Mouse (Mus musculus): ENCODE results near the gene Hoxa10.

Gene Hoxa10

GRCm38 (mm10) chr6:52240389-52241000 lies at the start of gene Hoxa10:
Hoxa10 (minus strand) TSS chr6:52240854.
- DNase-seq (ENCODE audit: low read depth) = peak; percentile 89

GRCm38 (mm10) chr6:52290186-52290585 lies 49.5 kb upstream of the Hoxa10 start:
- no peak for DNase-seq (ENCODE audit: low read depth)

GRCm38 (mm10) chr6:52283896-52284295 lies 43.2 kb upstream of the Hoxa10 start:
- DNase-seq (ENCODE audit: low read depth) = no peak

- DNase-seq (ENCODE audit: low read depth) = no peak
Measured at GRCm38 (mm10) chr6:52281084-52281483, 40.4 kb upstream of the Hoxa10 start.

- no peak for DNase-seq (ENCODE audit: low read depth)
Measured at GRCm38 (mm10) chr6:52276920-52277319, 36.3 kb upstream of the Hoxa10 start.

- no peak for DNase-seq (ENCODE audit: low read depth)
Measured at GRCm38 (mm10) chr6:52276382-52276781, 35.7 kb upstream of the Hoxa10 start.

GRCm38 (mm10) chr6:52275563-52276280 lies 35.1 kb upstream of the Hoxa10 start:
- no peak for DNase-seq (ENCODE audit: low read depth)

- DNase-seq (ENCODE audit: low read depth) = no peak
Measured at GRCm38 (mm10) chr6:52274576-52274975, 33.9 kb upstream of the Hoxa10 start.

GRCm38 (mm10) chr6:52273656-52274280 lies 33.1 kb upstream of the Hoxa10 start:
- no peak for DNase-seq (ENCODE audit: low read depth)

- no peak for DNase-seq (ENCODE audit: low read depth)
Measured at GRCm38 (mm10) chr6:52272766-52273655, 32.4 kb upstream of the Hoxa10 start.

GRCm38 (mm10) chr6:52270494-52271480 lies 30.1 kb upstream of the Hoxa10 start:
- DNase-seq (ENCODE audit: low read depth) = peak; percentile 62

GRCm38 (mm10) chr6:52268756-52269155 lies 28.1 kb upstream of the Hoxa10 start:
- no peak for DNase-seq (ENCODE audit: low read depth)

- no peak for DNase-seq (ENCODE audit: low read depth)
Measured at GRCm38 (mm10) chr6:52268341-52268740, 27.7 kb upstream of the Hoxa10 start.

- DNase-seq (ENCODE audit: low read depth) = no peak
Measured at GRCm38 (mm10) chr6:52267691-52268090, 27.0 kb upstream of the Hoxa10 start.

- DNase-seq (ENCODE audit: low read depth) = no peak
Measured at GRCm38 (mm10) chr6:52267221-52267620, 26.6 kb upstream of the Hoxa10 start.

GRCm38 (mm10) chr6:52266666-52266985 lies 26.0 kb upstream of the Hoxa10 start:
- DNase-seq (ENCODE audit: low read depth) = no peak

GRCm38 (mm10) chr6:52265913-52266665 lies 25.4 kb upstream of the Hoxa10 start:
- no peak for DNase-seq (ENCODE audit: low read depth)

- DNase-seq (ENCODE audit: low read depth) = no peak
Measured at GRCm38 (mm10) chr6:52265306-52265912, 24.8 kb upstream of the Hoxa10 start.

- no peak for DNase-seq (ENCODE audit: low read depth)
Measured at GRCm38 (mm10) chr6:52264106-52264790, 23.6 kb upstream of the Hoxa10 start.

- DNase-seq (ENCODE audit: low read depth) = no peak
Measured at GRCm38 (mm10) chr6:52263321-52263585, 22.6 kb upstream of the Hoxa10 start.

Measured in naive thymus-derived CD4-positive, alpha-beta T cell, adult 2 months (primary cell).